Mouse (Mus musculus): ENCODE results near the gene Tbc1d12. TPM values are rescaled to one million over a fixed set of nuclear protein-coding genes. Genes with fewer than 3 reads are reported as not detected.

The Tbc1d12 gene
- total and polyA plus RNA-seq, 3 experiments = 2.5 to 2.9 TPM; not detected in 1

GRCm38 (mm10) chr19:38930788-38931565 lies 94.6 kb downstream of the Tbc1d12 start, which contains the start of gene Hells:
TSS of gene Hells (plus strand) at chr19:38930915.
- peak within 1 kb of the TSS; percentile 68 for H3K27ac ChIP-seq (ENCODE audit: control insufficient read depth, low read depth, low read length)
- DNase-seq (ENCODE audit: low read depth, low spot score) = peak; percentile 95
- TF ChIP-seq MAX (IDR thresholded peaks at IDR 0.05; ENCODE audit: low read length) (peak; percentile 65), NELFE (IDR thresholded peaks at IDR 0.05; ENCODE audit: low read depth, low read length) (peak; percentile 90), EP300 (IDR thresholded peaks at IDR 0.05; ENCODE audit: low read depth in 1 of 2, low read length in 2 of 2) (no peak), CHD2 (IDR thresholded peaks at IDR 0.05; ENCODE audit: low read length) (peak; percentile 94), MXI1 (IDR thresholded peaks at IDR 0.05; ENCODE audit: low read depth, low read length) (peak; percentile 17; the same call in 1 of the 2 replicates), CHD1 (IDR thresholded peaks at IDR 0.05; ENCODE audit: low read depth, low read length) (no peak), RAD21 (IDR thresholded peaks at IDR 0.05; ENCODE audit: low read depth, low read length) (no peak), POLR2AphosphoS2 (IDR thresholded peaks at IDR 0.05; ENCODE audit: low read length) (peak; percentile 96), SIN3A (IDR thresholded peaks at IDR 0.05; ENCODE audit: low read length) (peak; percentile 2; the same call in 1 of the 2 replicates), POLR2A (IDR thresholded peaks at IDR 0.05; ENCODE audit: control insufficient read depth in 1 of 2, insufficient read depth in 1 of 2, low read depth in 1 of 2, low read length in 2 of 2, poor library complexity in 1 of 2) (peak; percentile 91 to 95), GATA1 (IDR thresholded peaks at IDR 0.05; ENCODE audit: low read depth, low read length) (no peak), E2F4 (IDR thresholded peaks at IDR 0.05; ENCODE audit: borderline replicate concordance, low read depth, low read length) (peak; percentile 98), TBP (IDR thresholded peaks at IDR 0.05; ENCODE audit: low read depth, low read length) (peak; percentile 77), HCFC1 (IDR thresholded peaks at IDR 0.05; ENCODE audit: low read depth, low read length) (peak; percentile 75)
- peak within 1 kb of the TSS; percentile 67 to 78 for H3K4me3 ChIP-seq (ENCODE audit: control insufficient read depth in 1 of 2, insufficient read depth in 1 of 2, low read depth in 2 of 2, low read length in 2 of 2)
- peak within 1 kb of the TSS; percentile 98 for H3K9ac ChIP-seq (ENCODE audit: control insufficient read depth, low read depth, low read length, poor library complexity, severe bottlenecking)
- H3K36me3 ChIP-seq (ENCODE audit: control insufficient read depth in 1 of 2, insufficient read depth in 2 of 2, low read length in 2 of 2) = peaks cover 5 to 35% of the 10 kb centered on the region in 2 experiments; a peak in 3 of 4 replicates
- peaks cover 2 to 4% of the 10 kb centered on the region in 2 experiments; a peak in 3 of 4 replicates for H3K4me1 ChIP-seq (ENCODE audit: control insufficient read depth in 1 of 2, insufficient read depth in 2 of 2, low read length in 2 of 2)
- peaks cover 28% of the 10 kb centered on the region for H3K79me2 ChIP-seq (ENCODE audit: control insufficient read depth, insufficient read depth, low read length, poor library complexity)
- H3K9me3 ChIP-seq (replicated peaks; ENCODE audit: insufficient read depth, low read length) = no peaks in the 10 kb centered on the region
- H3K27me3 ChIP-seq (ENCODE audit: control insufficient read depth in 1 of 2, insufficient read depth in 2 of 2, low read length in 2 of 2) = no peaks in the 10 kb centered on the region

- DNase-seq (ENCODE audit: low read depth, low spot score) = no peak
- peak; percentile 87; the same call in 1 of the 2 replicates for TF ChIP-seq RCOR1 (IDR thresholded peaks at IDR 0.05; ENCODE audit: low read depth, low read length)
- TF ChIP-seq USF1 (IDR thresholded peaks at IDR 0.05; ENCODE audit: low read depth, low read length) = no peak
- TF ChIP-seq RAD21 (IDR thresholded peaks at IDR 0.05; ENCODE audit: low read depth, low read length) = no peak
- TF ChIP-seq POLR2AphosphoS2 (IDR thresholded peaks at IDR 0.05; ENCODE audit: low read length) = no peak
- no peak for TF ChIP-seq ETS1 (IDR thresholded peaks at IDR 0.05; ENCODE audit: low read depth, low read length)
- TF ChIP-seq HCFC1 (IDR thresholded peaks at IDR 0.05; ENCODE audit: low read depth, low read length) = no peak
- TF ChIP-seq MYC (IDR thresholded peaks at IDR 0.05; ENCODE audit: low read depth, low read length) = no peak
- TF ChIP-seq GATA1 (IDR thresholded peaks at IDR 0.05; ENCODE audit: low read depth, low read length) = peak; percentile 30; the same call in 1 of the 2 replicates
- TF ChIP-seq E2F4 (IDR thresholded peaks at IDR 0.05; ENCODE audit: borderline replicate concordance, low read depth, low read length) = 0 out of 2 replicates have a peak, but pooled peaks have one; percentile 26
- no peak for TF ChIP-seq TBP (IDR thresholded peaks at IDR 0.05; ENCODE audit: low read depth, low read length)
- TF ChIP-seq NRF1 (IDR thresholded peaks at IDR 0.05; ENCODE audit: insufficient read depth, low read depth, low read length, poor library complexity, severe bottlenecking) = no peak
- no peak for TF ChIP-seq USF2 (IDR thresholded peaks at IDR 0.05; ENCODE audit: borderline replicate concordance in 1 of 2, insufficient read depth in 1 of 2, low read depth in 1 of 2, low read length in 2 of 2)
- 0 out of 2 replicates have a peak, but pooled peaks have one; percentile 2 for TF ChIP-seq MAZ (IDR thresholded peaks at IDR 0.05; ENCODE audit: low read depth, low read length)
Observed at GRCm38 (mm10) chr19:38931566-38931890, 95.1 kb downstream of the Tbc1d12 start.

More at GRCm38 (mm10) chr19:38931566-38931890, 95.1 kb downstream of the Tbc1d12 start:
- H3K36me3 ChIP-seq (ENCODE audit: control insufficient read depth in 1 of 2, insufficient read depth in 2 of 2, low read length in 2 of 2) = peaks cover 8 to 37% of the 10 kb centered on the region in 2 experiments
- H3K9me3 ChIP-seq (replicated peaks; ENCODE audit: insufficient read depth, low read length) = no peaks in the 10 kb centered on the region
- no peaks in the 10 kb centered on the region for H3K27me3 ChIP-seq (ENCODE audit: control insufficient read depth in 1 of 2, insufficient read depth in 2 of 2, low read length in 2 of 2)
- H3K79me2 ChIP-seq (ENCODE audit: control insufficient read depth, insufficient read depth, low read length, poor library complexity) = peaks cover 28% of the 10 kb centered on the region
- peaks cover 2 to 4% of the 10 kb centered on the region in 2 experiments; a peak in 2 of 4 replicates for H3K4me1 ChIP-seq (ENCODE audit: control insufficient read depth in 1 of 2, insufficient read depth in 2 of 2, low read length in 2 of 2)
- H3K9ac ChIP-seq (ENCODE audit: control insufficient read depth, low read depth, low read length, poor library complexity, severe bottlenecking) = peak overlapping the region; percentile 98
- peak overlapping the region; percentile 67 to 78 for H3K4me3 ChIP-seq (ENCODE audit: control insufficient read depth in 1 of 2, insufficient read depth in 1 of 2, low read depth in 2 of 2, low read length in 2 of 2)
- H3K27ac ChIP-seq (ENCODE audit: control insufficient read depth, low read depth, low read length) = no peak overlapping the region

Measured in MEL (cell line).